Mouse (Mus musculus) mouse embryonic stem cell (cell line): Measurements from ENCODE around the gene Pcp2.

Source experiments
- in situ Hi-C, 2 experiments: fragments of 300-500 bp; cut with MboI; formaldehyde crosslinking; loops; 1 replicate in 1 of 2; 3 replicates in 1 of 2; pipeline ENCODE4 v1.14.3; 2019 to 2020; ENCODE audit warnings: low sequenced_read_pairs in 2 of 2, low pct_unique_long_range_greater_than_20kb in 1 of 2, mixed read lengths in 1 of 2; ENCODE audit not compliant: unreplicated experiment in 1 of 2

The Pcp2 gene

DNA sequence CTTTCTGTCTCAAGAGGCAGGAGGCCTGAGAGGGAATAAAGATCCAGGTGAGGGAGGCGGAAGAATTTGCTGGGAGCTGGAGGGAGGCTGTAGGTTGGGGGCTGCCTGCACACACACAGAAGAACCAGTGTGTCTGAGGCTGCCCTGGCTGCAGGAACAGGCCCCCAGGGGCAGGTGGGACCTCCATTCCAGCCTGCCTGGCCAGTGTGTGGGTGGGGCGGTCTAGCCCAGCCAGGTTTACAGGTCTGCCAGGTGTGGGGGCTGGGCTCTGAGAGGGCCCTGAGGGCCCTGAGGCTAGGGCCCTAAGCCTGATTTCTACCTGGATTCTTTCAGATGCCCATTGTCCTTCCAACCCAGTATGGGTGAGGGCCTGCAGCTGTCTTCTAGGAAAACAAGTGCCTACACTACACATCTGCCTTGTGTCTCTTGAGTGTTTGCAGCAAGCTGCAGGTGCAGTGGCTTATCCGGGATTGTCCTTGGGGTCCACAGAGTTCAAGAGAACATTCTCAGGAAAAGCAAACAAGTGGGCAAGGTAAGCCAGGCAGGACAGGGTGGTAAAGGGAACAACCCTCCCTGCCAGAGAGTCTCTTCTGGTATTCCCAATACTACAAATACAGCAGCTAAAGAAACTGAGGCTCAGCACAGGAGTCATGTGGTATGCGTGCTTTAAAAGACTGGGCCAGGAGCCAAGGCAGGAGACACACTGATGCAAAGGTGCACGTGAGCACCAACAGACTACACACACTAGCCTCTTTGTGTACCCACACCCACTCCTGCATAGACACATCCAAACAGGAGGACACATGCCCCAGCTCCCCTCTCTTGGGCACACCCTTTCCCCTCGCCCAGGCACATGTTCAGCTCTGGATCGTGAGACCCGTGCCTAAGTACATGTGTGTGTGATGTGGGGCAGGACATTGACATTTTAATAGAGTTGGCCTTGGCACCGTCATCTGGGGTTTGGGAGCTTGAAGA, 45.7 kb downstream of the Pcp2 start:
- in situ Hi-C loops, result no loop called here

GRCm38 (mm10) chr8:3576211-3576960, 49.0 kb downstream of the Pcp2 start:
- in situ Hi-C loops, result no loop called here

GRCm38 (mm10) chr8:3574546-3574945, 50.8 kb downstream of the Pcp2 start:
- in situ Hi-C loops, result loop anchor here in 1 of 2 experiments (5.0 kb wide), 1 partner anchor 98 kb away; the partner anchor contains the start of gene Fcor
